Mouse (Mus musculus) hindbrain, embryonic 14.5 days (tissue): ENCODE measurements at regions not wholly inside any gene's neighbourhood (a gene's known extent, or its start where the extent isn't known, plus 50 kb on each side); places are given as distances from the start of the nearest gene placed in this dataset.

Experiments used
- ATAC-seq: fragments of 200-750 bp; cut with Nextera tagmentation; 2 replicates; pipeline ENCODE4 v1.8.0; 2017; ENCODE audit warnings: moderate number of reproducible peaks, mild to moderate bottlenecking, moderate TSS enrichment, moderate library complexity; ENCODE audit not compliant: low FRiP score
- DNase-seq: peaks from one replicate; pipeline ENCODE4 v3.0.0-alpha.2; 2015; ENCODE audit warnings: low spot score
- H3K27ac ChIP-seq: fragments of 300-500 bp; sonication (generic); 2 replicates; pipeline ENCODE4 v1.5.1; 2014; ENCODE audit warnings: mild to moderate bottlenecking, moderate library complexity
- H3K27me3 ChIP-seq: fragments of 300-500 bp; sonication (generic); 2 replicates; pipeline ENCODE4 v1.6.1; 2014; ENCODE audit warnings: mild to moderate bottlenecking, low read length, mixed read lengths; ENCODE audit not compliant: control insufficient read depth, insufficient read depth
- H3K36me3 ChIP-seq: fragments of 300-500 bp; sonication (generic); replicated peaks from 2 replicates; pipeline ENCODE4 v1.6.1; 2014; ENCODE audit not compliant: control insufficient read depth, insufficient read depth
- H3K4me1 ChIP-seq: fragments of 300-500 bp; sonication (generic); replicated peaks from 2 replicates; pipeline ENCODE4 v1.6.1; 2014; ENCODE audit warnings: antibody characterized with exemption, low read length, mixed read lengths; ENCODE audit not compliant: control insufficient read depth, insufficient read depth
- H3K4me2 ChIP-seq: fragments of 300-500 bp; sonication (generic); replicated peaks from 2 replicates; pipeline ENCODE4 v1.6.1; 2014; ENCODE audit warnings: mild to moderate bottlenecking, moderate library complexity
- H3K4me3 ChIP-seq: fragments of 300-500 bp; sonication (generic); replicated peaks from 2 replicates; pipeline ENCODE4 v1.5.1; 2014; ENCODE audit warnings: mild to moderate bottlenecking, low read length
- H3K9ac ChIP-seq: fragments of 300-500 bp; sonication (generic); 2 replicates; pipeline ENCODE4 v1.6.1; 2014
- H3K9me3 ChIP-seq: fragments of 300-500 bp; sonication (generic); 2 replicates; pipeline ENCODE4 v1.6.1; 2016; ENCODE audit warnings: low read length; ENCODE audit not compliant: control insufficient read depth
- WGBS: fragments of 180-500 bp; shearing (Covaris S2); extraction: QIAGEN DNeasy Blood & Tissue Kit; methylation state at CpG from one replicate; pipeline ENCODE4 v1.1.7; 2014; 5-methylcytosine and 5-hydroxymethylcytosine counted together

GRCm38 (mm10) chr7:111144216-111144615 lies 61.4 kb upstream of the Eif4g2 start:
- no peak for ATAC-seq
- Histone ChIP-seq H3K9ac (no peak overlapping the region), H3K27me3 (no peaks in the 10 kb centered on the region), H3K4me1 (no peaks in the 10 kb centered on the region), H3K4me3 (no peak overlapping the region), H3K4me2 (no peak overlapping the region), H3K36me3 (no peaks in the 10 kb centered on the region), H3K27ac (no peak overlapping the region), H3K9me3 (no peaks in the 10 kb centered on the region)
- DNase-seq, result no peak
- 85% methylated on average over 3 of the region's 3 CpGs for WGBS

DNA sequence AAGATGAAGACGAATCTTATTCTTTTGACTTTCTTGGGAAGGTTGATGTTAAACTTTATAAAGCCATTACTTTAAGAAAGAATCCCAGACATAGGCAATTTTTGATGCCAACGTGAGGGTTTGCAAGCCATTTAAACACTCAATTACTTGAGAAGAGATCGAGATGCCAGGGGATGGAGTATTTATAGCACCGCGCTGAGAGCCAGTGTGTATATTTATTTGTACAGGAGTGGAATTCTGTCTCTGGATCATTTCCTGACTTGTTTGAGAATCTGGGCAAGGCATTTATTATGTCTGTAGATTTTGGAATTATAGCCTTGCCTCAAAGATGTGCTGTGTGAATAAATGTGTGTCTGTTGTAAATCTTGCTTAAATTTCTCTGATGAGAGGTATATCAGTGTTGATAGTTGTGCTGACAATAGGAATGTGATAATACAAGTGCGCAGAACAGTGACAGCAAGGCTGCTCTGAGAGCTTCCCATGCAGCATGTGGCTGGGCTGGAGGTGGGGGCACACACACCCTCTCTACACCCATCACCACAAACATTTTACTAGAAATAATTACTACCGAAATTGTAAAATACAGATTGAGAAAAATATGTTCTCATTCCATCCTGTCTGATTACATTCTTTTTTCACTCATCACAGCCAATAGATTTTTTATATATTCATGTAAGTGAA lies 58.6 kb upstream of the Eif4g2 start:
- H3K4me2 ChIP-seq, result no peak overlapping the region
- H3K9ac ChIP-seq, result no peak overlapping the region
- WGBS, result 88% methylated on average over 7 of the region's 7 CpGs
- ATAC-seq, result no peak
- H3K36me3 ChIP-seq, result no peaks in the 10 kb centered on the region
- no peak overlapping the region for H3K4me3 ChIP-seq
- DNase-seq, result no peak
- H3K9me3 ChIP-seq, result no peaks in the 10 kb centered on the region
- no peaks in the 10 kb centered on the region for H3K4me1 ChIP-seq
- no peak overlapping the region for H3K27ac ChIP-seq
- no peaks in the 10 kb centered on the region for H3K27me3 ChIP-seq

- Histone ChIP-seq H3K27me3 (no peaks in the 10 kb centered on the region), H3K4me2 (no peak overlapping the region), H3K36me3 (no peaks in the 10 kb centered on the region), H3K9me3 (no peaks in the 10 kb centered on the region), H3K4me1 (no peaks in the 10 kb centered on the region), H3K9ac (no peak overlapping the region), H3K4me3 (no peak overlapping the region), H3K27ac (no peak overlapping the region)
- no peak for ATAC-seq
- 95% methylated on average over 2 of the region's 2 CpGs for WGBS
- no peak for DNase-seq
These were observed 55.2 kb upstream of the Eif4g2 start for GRCm38 (mm10) chr7:111138038-111138437.

DNA sequence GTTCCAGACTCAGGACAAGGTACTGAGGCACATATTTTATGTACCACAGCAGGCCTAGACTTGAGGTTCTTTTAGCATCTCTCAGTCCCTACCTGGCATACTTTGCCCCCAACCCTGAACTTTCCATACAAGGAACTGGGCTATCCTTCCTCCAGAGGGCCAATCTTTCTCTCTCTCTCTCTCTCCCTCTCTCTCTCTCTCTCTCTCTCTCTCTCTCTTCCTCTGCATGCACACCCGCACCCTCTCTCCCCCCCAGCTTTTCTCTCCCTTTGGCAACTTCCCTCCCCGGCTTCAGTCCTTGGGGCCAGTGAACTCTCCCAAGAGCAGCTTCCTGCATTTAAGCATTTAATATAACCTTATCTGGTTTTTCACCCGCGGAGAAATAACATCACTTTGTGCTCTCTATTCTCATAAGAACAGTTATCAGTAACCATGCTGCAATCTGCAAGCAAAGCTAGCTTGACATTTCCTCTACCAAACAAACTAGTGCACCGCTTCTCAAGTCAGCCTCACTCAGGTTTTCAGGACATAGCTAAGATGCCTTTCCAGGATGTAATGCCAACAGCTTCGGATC lies 53.3 kb upstream of the Eif4g2 start:
- DNase-seq, result no peak
- no peak overlapping the region for H3K9ac ChIP-seq
- 81% methylated on average over 6 of the region's 6 CpGs for WGBS
- ATAC-seq, result no peak
- H3K4me2 ChIP-seq, result no peak overlapping the region
- no peak overlapping the region for H3K27ac ChIP-seq
- no peak overlapping the region for H3K4me3 ChIP-seq
- no peaks in the 10 kb centered on the region for H3K4me1 ChIP-seq
- H3K36me3 ChIP-seq, result no peaks in the 10 kb centered on the region
- no peaks in the 10 kb centered on the region for H3K9me3 ChIP-seq
- no peaks in the 10 kb centered on the region for H3K27me3 ChIP-seq

GRCm38 (mm10) chr7:111134496-111134895 lies 51.7 kb upstream of the Eif4g2 start:
- H3K4me3 ChIP-seq, result no peak overlapping the region
- no peak overlapping the region for H3K27ac ChIP-seq
- H3K4me2 ChIP-seq, result no peak overlapping the region
- no peaks in the 10 kb centered on the region for H3K9me3 ChIP-seq
- WGBS, result 92% methylated on average over 2 of the region's 2 CpGs
- no peaks in the 10 kb centered on the region for H3K4me1 ChIP-seq
- H3K9ac ChIP-seq, result no peak overlapping the region
- ATAC-seq (no peak), DNase-seq (no peak)
- no peaks in the 10 kb centered on the region for H3K27me3 ChIP-seq
- H3K36me3 ChIP-seq, result no peaks in the 10 kb centered on the region
